Mouse (Mus musculus) ES-E14 (cell line): ENCODE measurements around the gene Eya3.

Source experiments
- CHD2 ChIP-seq: IDR thresholded peaks from 2 replicates; pipeline ENCODE4 v1.6.1; 2014; ENCODE audit warnings: mild to moderate bottlenecking, low read depth, low read length, inconsistent platforms
- ZC3H11A ChIP-seq: IDR thresholded peaks from 2 replicates; pipeline ENCODE4 v1.6.1; 2012; ENCODE audit warnings: low read depth, mild to moderate bottlenecking, inconsistent platforms, low read length, borderline replicate concordance

GRCm38 (mm10) chr4:132610301-132610984 lies 28.3 kb upstream of the Eya3 start:
- TF ChIP-seq ZC3H11A = no peak
- no peak for TF ChIP-seq CHD2
